Mouse (Mus musculus) forebrain, embryonic 16.5 days (tissue): Measurements from ENCODE around the gene Glrb. TPM values are rescaled to one million over a fixed set of nuclear protein-coding genes. Genes with fewer than 3 reads are reported as not detected.

Experiments used
- ATAC-seq: fragments of 200-750 bp; cut with Nextera tagmentation; 2 replicates; pipeline ENCODE4 v1.8.0; 2017; ENCODE audit warnings: mild to moderate bottlenecking, moderate library complexity
- H3K27ac ChIP-seq: fragments of 300-500 bp; sonication (generic); 2 replicates; pipeline ENCODE4 v1.5.1; 2014; ENCODE audit warnings: low read length, control low read depth
- H3K27me3 ChIP-seq: fragments of 300-500 bp; sonication (generic); replicated peaks from 2 replicates; pipeline ENCODE4 v1.6.1; 2014; ENCODE audit warnings: low read length; ENCODE audit not compliant: control insufficient read depth, insufficient read depth
- H3K36me3 ChIP-seq: fragments of 300-500 bp; sonication (generic); 2 replicates; pipeline ENCODE4 v1.6.1; 2014; ENCODE audit not compliant: control insufficient read depth, insufficient read depth
- H3K4me1 ChIP-seq: fragments of 300-500 bp; sonication (generic); replicated peaks from 2 replicates; pipeline ENCODE4 v1.6.1; 2014; ENCODE audit warnings: low read length; ENCODE audit not compliant: control insufficient read depth, insufficient read depth
- H3K4me2 ChIP-seq: fragments of 300-500 bp; sonication (generic); 2 replicates; pipeline ENCODE4 v1.6.1; 2014; ENCODE audit warnings: mild to moderate bottlenecking, low read length, control low read depth
- H3K4me3 ChIP-seq: fragments of 300-500 bp; sonication (generic); replicated peaks from 2 replicates; pipeline ENCODE4 v1.5.1; 2014; ENCODE audit warnings: mild to moderate bottlenecking, low read length, control low read depth
- H3K9ac ChIP-seq: fragments of 300-500 bp; sonication (generic); replicated peaks from 2 replicates; pipeline ENCODE4 v1.6.1; 2014; ENCODE audit warnings: low read depth, low read length, control low read depth
- H3K9me3 ChIP-seq: fragments of 300-500 bp; sonication (generic); 2 replicates; pipeline ENCODE4 v1.6.1; 2016; ENCODE audit warnings: low read length; ENCODE audit not compliant: control insufficient read depth
- WGBS: fragments of 180-500 bp; shearing (Covaris S2); extraction: QIAGEN DNeasy Blood & Tissue Kit; methylation state at CpG from one replicate; pipeline ENCODE4 v1.1.7; 2014; 5-methylcytosine and 5-hydroxymethylcytosine counted together
- polyA plus RNA-seq: library from polyadenylated mRNA; unstranded; fragments of >200 nt; fragmentation: Nextera tagmentation; extraction: Ambion mirVana; gene quantifications from 2 replicates; pipeline ENCODE4 v1.2.1, GENCODE M21; 2015

Glrb gene
- polyA plus RNA-seq, 1 experiment from 2014 or later = 42.1 TPM

DNA sequence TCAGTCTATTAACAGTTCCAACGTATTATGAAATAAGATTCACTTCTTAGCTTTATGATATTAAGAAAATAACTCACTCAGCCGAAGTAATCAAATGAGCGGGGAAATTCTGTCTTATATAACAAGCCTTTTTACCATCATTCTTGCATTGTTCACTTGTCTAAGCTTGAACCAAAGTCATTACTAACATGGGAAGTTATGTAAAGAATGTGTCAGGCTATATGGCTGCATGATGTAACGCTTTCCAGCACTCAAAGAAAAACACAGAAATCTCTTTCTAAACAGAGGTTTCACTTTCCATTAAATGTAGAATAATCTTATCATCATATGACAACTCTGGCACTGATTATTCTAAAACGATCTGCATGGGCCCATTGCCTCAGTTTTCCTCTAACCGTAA lies 29.9 kb downstream of the Glrb start:
- Histone ChIP-seq H3K4me3 (no peak overlapping the region), H3K4me2 (no peak overlapping the region), H3K4me1 (no peaks in the 10 kb centered on the region), H3K9ac (no peak overlapping the region), H3K27me3 (no peaks in the 10 kb centered on the region), H3K36me3 (no peaks in the 10 kb centered on the region), H3K27ac (no peak overlapping the region), H3K9me3 (no peaks in the 10 kb centered on the region)
- WGBS = 83% methylated on average over 6 of the region's 6 CpGs
- no peak for ATAC-seq

DNA sequence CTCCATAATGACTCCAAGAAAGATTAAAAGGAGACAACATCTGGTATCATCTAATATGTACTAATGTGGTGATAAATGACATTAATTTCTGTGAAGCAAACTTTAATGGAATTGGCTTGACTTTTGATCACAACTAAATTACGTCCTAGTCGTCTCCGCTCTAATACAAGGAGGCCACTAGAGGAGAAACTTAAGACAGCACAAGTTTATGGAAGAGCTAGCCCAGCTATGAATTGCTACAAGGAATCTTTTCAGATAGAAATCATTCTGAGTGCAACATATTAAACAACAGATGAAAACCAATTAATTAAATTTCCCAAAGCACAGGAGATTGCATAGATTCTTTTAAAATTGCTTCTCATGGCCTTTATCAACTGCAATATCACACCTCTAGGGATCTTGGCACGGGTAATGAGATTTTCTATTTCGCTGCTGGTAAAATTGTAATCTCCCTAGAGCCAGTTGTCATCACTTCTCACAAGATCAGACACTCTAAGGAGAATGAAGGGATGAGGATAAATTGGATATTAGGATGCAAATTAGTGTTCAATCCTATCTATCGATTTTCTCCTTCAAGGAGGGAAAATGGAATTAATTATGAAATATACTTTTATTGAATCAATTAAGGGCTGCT lies 32.7 kb downstream of the Glrb start:
- H3K4me2 ChIP-seq = no peak overlapping the region
- WGBS = 74% methylated on average over 6 of the region's 6 CpGs
- no peaks in the 10 kb centered on the region for H3K36me3 ChIP-seq
- no peak for ATAC-seq
- no peak overlapping the region for H3K4me3 ChIP-seq
- H3K27me3 ChIP-seq = no peaks in the 10 kb centered on the region
- no peaks in the 10 kb centered on the region for H3K9me3 ChIP-seq
- no peaks in the 10 kb centered on the region for H3K4me1 ChIP-seq
- H3K27ac ChIP-seq = no peak overlapping the region
- H3K9ac ChIP-seq = no peak overlapping the region

DNA sequence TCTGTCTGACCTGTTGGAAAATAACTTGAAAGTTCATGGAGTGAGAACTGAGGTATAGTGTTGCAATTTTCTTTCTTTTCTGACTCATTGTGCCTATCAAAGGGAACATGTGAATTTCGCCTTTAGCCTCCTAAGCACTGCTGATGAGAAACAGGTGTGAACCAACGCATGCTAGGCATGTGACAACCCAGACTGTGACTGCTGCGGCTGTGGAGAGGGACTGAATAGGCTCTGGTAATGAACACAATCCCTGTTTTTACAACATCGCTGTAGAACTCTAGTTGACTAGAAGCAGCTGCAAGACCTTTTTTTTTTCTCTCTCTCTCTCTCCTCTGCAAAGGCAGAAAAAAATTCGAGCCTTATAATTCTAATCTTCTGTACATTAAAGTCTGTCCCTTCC lies 34.9 kb downstream of the Glrb start:
- H3K27ac ChIP-seq = no peak overlapping the region
- H3K36me3 ChIP-seq = peaks cover under 1% of the 10 kb centered on the region; the same call in 1 of the 2 replicates
- no peaks in the 10 kb centered on the region for H3K27me3 ChIP-seq
- ATAC-seq = peak; percentile 69; the same call in 1 of the 2 replicates
- no peak overlapping the region for H3K4me3 ChIP-seq
- no peaks in the 10 kb centered on the region for H3K4me1 ChIP-seq
- H3K9ac ChIP-seq = no peak overlapping the region
- no peaks in the 10 kb centered on the region for H3K9me3 ChIP-seq
- WGBS = 18% methylated on average over 5 of the region's 5 CpGs
- no peak overlapping the region for H3K4me2 ChIP-seq

DNA sequence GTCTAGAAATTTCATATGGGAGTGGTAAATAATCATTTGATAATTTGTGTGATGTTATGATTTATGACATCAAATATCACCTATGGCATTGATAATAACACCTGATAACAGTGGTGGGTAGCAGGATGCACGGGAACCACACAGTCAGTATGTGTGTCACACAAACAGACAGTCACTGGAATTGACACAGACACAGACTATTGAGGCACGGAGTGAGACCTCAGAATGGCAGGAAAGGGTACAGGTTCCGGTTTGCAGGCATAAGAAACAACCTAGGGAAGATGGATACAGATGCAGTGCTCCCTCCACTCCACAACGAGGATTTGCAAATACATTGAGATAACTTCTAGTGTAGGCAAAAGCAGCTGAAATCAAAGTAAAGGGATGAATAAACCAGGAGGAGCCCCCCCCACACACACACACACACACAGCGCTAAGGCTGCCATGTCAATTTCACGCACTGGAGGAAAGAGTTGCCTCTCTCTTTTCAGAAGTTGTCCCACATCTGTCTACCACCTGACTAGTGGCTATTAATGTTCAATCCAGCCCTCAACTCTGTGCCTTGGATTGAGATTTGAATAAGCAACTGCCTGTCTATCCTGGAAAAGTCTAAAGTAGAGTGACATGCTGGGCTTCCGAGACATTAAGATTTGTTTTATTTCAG lies 38.6 kb downstream of the Glrb start:
- peaks cover 2% of the 10 kb centered on the region; the same call in 1 of the 2 replicates for H3K36me3 ChIP-seq
- 95% methylated on average over 7 of the region's 7 CpGs for WGBS
- no peak overlapping the region for H3K9ac ChIP-seq
- H3K4me2 ChIP-seq = no peak overlapping the region
- no peak overlapping the region for H3K27ac ChIP-seq
- no peaks in the 10 kb centered on the region for H3K4me1 ChIP-seq
- H3K27me3 ChIP-seq = no peaks in the 10 kb centered on the region
- H3K9me3 ChIP-seq = no peaks in the 10 kb centered on the region
- ATAC-seq = no peak
- no peak overlapping the region for H3K4me3 ChIP-seq

DNA sequence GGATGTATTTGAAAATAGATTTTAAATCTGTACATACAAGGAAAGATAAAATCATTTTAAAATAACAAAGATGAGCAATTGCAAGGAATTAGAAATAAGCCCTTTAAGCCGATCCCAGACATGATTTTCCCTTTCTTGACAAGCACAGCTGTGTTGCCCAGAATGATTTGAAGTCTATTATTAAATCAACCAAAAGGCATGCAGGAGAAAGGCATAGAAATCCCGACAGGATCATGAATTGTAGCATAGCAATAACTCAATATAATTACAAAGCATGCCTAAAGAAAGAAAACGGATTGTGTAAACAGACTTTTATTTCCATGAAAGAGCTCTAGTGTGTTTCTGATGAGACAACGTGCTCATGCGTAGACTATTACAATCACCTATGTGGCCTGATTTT lies 39.4 kb downstream of the Glrb start:
- Histone ChIP-seq H3K36me3 (peaks cover 2% of the 10 kb centered on the region; the same call in 1 of the 2 replicates), H3K4me1 (no peaks in the 10 kb centered on the region), H3K4me3 (no peak overlapping the region), H3K4me2 (no peak overlapping the region), H3K27ac (no peak overlapping the region), H3K9me3 (no peaks in the 10 kb centered on the region), H3K27me3 (no peaks in the 10 kb centered on the region), H3K9ac (no peak overlapping the region)
- WGBS = 52% methylated on average over 5 of the region's 5 CpGs
- ATAC-seq = 0 out of 2 replicates have a peak, but pooled peaks have one; percentile 24

DNA sequence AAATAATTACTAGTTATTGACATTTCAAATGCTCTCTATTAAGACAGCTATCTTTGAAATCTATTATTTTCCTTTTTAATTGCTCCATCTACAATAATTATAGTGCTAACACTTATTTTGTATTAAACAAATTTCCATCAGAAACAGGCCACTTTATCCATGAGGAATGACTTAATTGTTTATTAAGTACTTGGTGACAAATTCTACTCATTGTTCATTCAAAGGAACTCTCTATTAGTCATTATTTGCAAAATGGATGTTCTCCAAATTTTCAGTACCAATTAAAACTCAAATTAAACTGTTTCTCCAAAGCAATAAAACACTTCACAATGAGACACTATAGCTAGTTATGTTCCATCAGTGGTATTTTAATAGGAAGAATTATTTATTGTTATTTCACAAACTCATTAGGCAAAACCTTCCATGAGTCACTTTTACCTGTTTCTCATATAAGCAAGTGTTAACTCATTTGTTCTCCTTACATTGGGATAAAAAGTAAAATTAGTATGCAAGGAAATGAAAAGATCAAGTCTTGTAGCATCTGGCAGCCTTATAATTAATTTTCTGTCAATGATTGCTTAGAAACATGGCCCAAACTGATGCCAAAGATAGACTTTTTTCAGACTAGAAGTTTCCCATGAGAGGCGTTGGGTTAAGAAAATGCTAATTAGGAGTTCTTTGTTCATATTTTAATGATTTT lies 41.8 kb downstream of the Glrb start:
- H3K9ac ChIP-seq = no peak overlapping the region
- H3K27ac ChIP-seq = no peak overlapping the region
- H3K4me1 ChIP-seq = no peaks in the 10 kb centered on the region
- no peak overlapping the region for H3K4me3 ChIP-seq
- H3K36me3 ChIP-seq = peaks cover 2% of the 10 kb centered on the region; the same call in 1 of the 2 replicates
- H3K27me3 ChIP-seq = no peaks in the 10 kb centered on the region
- H3K9me3 ChIP-seq = no peaks in the 10 kb centered on the region
- H3K4me2 ChIP-seq = no peak overlapping the region
- ATAC-seq = peak; percentile 60
- WGBS = 35% methylated on average over 1 of the region's 1 CpGs

DNA sequence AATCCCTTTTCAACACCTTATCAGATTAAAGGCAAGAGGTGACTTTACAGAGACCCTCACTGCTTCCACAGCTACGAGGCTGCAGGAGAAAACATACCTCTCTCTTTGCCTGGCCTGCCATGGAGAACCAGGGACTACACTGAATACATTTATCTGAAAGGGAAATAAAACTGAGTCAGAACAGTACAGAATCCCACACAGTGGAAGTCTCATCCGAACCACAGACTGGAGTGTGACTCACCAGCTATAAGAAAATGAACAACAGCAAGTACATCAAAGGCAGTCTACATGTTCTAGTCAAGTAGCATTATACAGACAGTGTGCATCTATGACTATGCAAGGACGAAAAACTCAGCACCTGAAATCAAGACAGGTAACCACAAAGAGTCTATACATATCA lies 46.1 kb downstream of the Glrb start:
- Histone ChIP-seq H3K27ac (no peak overlapping the region), H3K4me1 (no peaks in the 10 kb centered on the region), H3K36me3 (no peaks in the 10 kb centered on the region; the same call in 1 of the 2 replicates), H3K9ac (no peak overlapping the region), H3K4me3 (no peak overlapping the region), H3K4me2 (no peak overlapping the region), H3K27me3 (no peaks in the 10 kb centered on the region), H3K9me3 (no peaks in the 10 kb centered on the region)
- ATAC-seq = no peak
- 84% methylated on average over 3 of the region's 3 CpGs for WGBS

DNA sequence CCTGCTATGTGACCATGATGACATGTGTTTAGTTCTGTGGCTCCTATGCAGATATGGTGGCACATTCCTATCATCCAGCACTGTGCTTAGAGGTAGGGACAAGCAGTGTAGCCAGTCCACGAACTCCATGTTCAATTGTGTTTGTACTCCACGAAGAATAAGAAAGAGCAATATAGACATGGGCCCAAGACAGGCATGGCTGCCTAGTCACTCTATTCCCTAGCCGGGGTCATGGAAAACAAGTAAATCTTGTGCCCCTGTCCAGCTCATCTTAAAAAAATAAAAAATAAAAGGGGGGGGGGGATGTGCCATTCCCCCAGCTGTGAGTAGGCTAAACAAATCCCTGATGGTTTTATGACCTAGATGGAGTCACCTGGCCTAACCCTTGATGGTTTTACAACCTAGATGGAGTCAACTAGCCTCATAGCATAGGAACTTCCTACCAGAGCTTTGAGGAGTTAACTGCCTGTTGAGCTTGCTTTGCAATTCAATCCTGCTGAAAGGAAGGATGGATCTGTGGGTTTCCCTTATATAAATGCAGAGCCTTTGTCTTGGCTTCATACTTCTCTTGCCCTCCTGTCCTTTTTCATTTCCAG lies 60.5 kb downstream of the Glrb start:
- 93% methylated on average over 3 of the region's 3 CpGs for WGBS
- Histone ChIP-seq H3K9ac (no peak overlapping the region), H3K27me3 (no peaks in the 10 kb centered on the region), H3K9me3 (no peaks in the 10 kb centered on the region), H3K4me1 (no peaks in the 10 kb centered on the region), H3K4me3 (no peak overlapping the region), H3K4me2 (no peak overlapping the region), H3K36me3 (peaks cover 3% of the 10 kb centered on the region; the same call in 1 of the 2 replicates), H3K27ac (no peak overlapping the region)
- ATAC-seq = no peak

DNA sequence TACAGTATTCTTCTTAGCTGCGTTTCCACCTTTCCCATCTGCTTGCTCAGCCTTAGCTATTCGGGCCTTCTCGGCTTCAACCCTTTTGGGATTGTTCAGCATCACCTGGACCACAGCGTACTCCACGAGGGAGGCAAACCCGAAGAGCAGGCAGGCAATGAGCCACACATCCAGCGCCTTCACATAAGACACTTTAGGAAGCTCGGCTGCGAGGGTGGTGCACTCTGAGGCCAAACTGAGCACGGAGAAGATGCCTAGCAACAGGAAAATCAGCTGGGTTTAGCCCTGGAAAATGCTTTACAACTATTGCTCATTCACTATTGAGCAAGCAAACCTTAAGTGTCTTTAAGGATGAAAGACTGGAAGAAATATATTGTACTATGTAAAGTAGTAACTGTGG lies 62.5 kb downstream of the Glrb start:
- H3K27ac ChIP-seq = no peak overlapping the region
- no peak for ATAC-seq
- no peak overlapping the region for H3K4me2 ChIP-seq
- no peaks in the 10 kb centered on the region for H3K9me3 ChIP-seq
- peaks cover 3% of the 10 kb centered on the region; the same call in 1 of the 2 replicates for H3K36me3 ChIP-seq
- H3K4me3 ChIP-seq = no peak overlapping the region
- no peak overlapping the region for H3K9ac ChIP-seq
- 89% methylated on average over 10 of the region's 10 CpGs for WGBS
- no peaks in the 10 kb centered on the region for H3K4me1 ChIP-seq
- H3K27me3 ChIP-seq = no peaks in the 10 kb centered on the region
